Mouse (Mus musculus) CD4-positive, CD25-positive, alpha-beta regulatory T cell, adult 4 months (primary cell): ENCODE measurements around the gene Frmd4a. TPM values are rescaled to one million over a fixed set of nuclear protein-coding genes. Genes with fewer than 3 reads are reported as not detected.

Source experiments
- ATAC-seq: one replicate; pipeline ENCODE4 v1.8.0; 2017
- polyA plus RNA-seq, 2 experiments: library from polyadenylated mRNA; unstranded; fragments of 100-300 nt; shearing (Covaris generic); gene quantifications; one replicate each; pipeline ENCODE4 v1.2.1; 2017

The Frmd4a gene
- polyA plus RNA-seq, 2 experiments from 2014 or later: 1.2 TPM

GRCm38 (mm10) chr2:4401597-4402581, 384.4 kb downstream of the Frmd4a start:
- no peak for ATAC-seq

DNA sequence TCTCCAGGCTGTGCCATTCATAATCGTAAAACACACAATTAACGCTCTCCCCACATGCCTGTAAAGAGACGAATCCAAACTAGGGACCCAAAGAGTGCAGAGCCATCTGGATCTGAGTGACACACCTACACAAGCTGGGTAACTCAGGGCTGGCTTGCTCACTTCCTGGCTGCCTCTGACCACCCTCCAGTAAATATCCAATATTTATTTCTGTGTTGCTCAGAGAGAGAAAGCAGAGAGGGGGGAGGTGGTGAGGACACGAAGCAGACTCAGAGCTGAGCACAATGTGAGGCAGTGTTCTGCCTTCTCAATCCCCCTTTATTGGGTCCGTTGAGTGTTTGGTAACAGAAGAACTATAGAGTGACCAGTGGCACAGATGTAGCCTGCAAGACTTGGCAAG, 389.5 kb downstream of the Frmd4a start:
- ATAC-seq: no peak

DNA sequence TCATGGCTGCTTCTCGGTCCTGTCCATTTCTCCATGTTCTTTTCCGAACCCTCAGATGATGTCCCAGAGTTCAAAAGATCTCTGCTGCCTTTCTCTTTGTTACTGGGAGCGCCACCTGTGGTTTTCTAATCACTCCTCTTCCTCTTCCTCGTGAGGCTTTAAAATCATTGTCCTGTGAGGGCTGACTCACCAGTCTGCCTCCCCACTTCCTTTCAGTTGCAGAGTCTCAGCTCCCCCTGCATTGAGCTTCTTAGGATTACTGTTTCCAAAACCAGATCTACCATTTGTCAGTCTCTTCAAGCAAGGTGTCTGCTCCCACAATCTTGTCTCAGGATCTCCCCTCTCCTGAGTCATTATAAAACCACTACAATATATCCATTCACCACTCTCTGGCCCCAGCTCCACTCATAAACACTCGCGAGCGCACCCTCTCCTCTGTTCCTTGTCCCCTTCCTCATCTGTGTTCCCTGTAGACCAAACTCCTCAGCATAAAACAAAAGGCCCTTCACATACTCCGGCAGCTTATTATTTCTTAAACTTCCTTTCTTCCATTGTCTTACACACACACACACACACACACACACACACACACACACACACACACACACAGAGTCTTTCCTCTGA, 392.4 kb downstream of the Frmd4a start:
- no peak for ATAC-seq

GRCm38 (mm10) chr2:4412870-4413595, 395.5 kb downstream of the Frmd4a start:
- no peak for ATAC-seq

DNA sequence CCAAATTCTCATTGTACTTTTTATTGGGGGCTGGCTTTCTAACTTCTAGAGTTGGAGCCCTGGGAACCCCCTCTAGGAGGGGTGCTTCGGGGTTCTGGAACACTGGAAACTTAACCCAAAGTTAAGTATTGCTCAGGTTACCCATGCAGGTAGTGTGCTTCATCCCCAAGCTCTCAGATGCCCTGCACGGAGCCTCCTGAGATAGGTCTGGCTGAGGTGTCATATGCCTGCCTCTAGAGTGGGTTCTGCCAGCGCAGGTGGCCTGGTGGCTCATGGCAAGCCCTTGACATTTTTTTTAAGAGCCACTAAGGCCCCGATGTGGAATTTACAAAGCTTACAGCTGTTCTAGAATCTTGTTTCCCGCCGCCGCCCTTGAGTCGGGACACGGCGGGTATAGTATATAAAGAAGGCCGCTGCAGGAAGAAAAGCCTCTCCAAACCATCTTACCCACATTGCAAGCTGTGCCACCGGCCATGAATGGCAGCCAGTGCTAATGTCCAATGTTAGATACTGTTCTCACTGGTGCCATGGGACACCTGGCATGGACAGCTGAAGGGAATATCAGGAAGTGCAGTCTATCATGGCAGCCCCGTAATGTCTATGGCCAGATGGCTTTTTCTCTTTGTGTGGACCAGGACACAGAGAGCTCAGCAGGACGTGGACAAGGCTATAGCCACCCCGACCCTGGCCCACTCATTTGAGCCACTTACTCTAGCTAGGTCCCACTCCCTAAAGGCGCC, 396.2 kb downstream of the Frmd4a start:
- ATAC-seq: no peak

DNA sequence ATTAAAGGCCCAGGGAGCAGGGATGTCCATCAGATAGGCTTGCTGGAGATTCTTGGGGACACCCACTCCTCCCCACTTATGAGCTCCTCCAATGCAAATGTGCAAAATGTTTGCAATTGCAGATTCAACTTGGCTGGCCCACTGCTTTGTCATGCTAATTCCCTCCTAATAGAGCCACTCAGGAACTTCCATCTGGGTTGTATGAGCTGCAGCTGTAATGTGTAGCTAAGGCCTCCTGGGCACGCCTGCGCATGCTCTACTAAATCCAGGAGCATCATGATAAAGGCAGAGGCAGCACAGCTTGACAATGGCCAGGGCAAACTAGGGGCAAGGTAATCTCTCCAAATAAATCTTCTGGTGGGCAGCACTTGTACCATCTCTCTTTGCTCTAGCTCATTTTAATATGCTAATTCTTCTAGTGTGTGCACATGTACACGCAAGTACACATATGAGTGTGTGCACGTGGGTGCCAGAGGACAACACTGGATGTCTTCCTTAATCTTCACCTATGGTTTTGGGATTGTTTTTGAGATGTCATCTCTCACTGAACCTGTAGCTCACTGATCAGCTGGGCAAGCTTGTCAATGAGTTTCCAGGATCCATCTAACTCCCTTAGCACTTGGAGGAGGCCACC, 403.3 kb downstream of the Frmd4a start:
- ATAC-seq: no peak

DNA sequence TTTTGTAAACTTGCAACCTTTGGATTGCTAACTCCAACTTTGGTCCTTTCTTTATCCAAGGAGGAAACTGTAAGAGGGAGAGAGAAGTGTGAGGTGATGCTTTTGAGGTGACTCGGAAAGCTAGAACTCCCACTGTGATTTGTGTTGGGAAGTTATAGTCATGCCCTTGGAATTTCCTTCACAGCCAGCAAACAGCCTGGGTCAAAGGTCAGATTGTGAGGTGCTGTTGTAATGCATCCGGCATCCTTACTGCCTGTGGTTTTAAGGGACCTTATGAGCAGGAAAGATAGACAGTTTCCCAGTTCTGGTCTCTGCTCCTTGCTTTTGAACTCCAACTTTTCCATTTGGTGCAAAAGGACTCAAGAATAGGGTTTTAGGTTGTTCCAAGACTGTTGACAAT, 404.2 kb downstream of the Frmd4a start:
- ATAC-seq: no peak

DNA sequence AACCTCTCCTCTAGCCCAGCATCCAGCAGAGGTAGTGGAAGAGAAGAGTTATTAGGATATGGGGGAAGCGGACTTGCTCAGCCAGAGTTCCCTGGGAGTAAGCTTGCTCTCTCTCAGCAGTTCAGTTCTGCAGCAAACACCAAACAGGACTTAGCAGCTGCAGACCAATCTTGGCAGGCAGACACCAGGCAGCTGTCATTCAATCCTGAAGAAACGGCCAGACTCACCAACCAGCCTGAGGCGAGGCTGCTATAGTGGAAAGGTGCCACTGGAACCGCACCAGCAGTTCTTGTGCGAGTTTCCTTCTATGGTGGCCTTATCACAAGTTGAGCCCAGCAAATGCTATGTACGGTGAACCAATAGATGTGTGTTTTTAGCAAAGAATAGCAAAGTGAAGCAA, 406.4 kb downstream of the Frmd4a start:
- ATAC-seq: no peak

DNA sequence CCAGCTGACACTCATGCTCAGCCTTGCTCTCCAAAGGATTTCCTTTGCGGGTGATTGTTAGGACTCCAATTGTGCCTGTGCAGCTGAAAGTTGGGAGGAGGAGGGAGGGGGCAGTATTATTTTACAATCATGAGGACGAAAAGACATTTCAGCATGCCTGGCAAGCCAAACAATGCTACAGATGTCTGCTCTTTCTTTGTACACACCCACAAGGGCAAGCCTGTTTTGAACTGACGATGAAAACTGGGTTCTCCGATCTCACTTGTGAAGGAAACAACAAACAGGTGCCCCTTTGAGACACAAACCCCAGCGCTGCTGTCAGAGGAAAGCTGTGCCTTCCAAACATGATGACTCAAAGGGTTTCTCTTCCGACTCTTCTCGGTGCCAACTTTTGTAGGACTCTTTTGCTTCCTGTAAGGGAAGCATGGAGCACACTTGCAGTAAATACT, 410.9 kb downstream of the Frmd4a start:
- ATAC-seq: no peak

GRCm38 (mm10) chr2:4433119-4433518, 415.6 kb downstream of the Frmd4a start:
- no peak for ATAC-seq

DNA sequence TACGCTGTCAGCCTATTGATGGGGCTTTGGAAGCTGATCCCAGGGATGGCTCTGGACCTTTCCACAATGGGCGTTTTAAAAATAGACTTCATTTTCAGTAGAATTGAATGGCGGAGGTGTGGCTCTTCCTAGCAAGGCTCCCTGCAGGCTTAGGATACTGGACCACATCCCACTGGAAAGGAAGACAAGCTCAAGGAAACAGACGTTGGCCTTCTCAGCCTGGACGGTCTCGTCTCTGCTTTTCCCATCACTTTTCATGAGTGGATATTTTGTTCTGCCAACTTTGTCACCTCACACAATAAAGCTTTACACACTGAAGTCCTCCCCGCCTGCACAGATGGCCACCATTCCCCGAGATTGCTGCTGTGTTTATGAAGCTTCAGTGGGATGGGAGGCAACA, 417.5 kb downstream of the Frmd4a start:
- no peak for ATAC-seq

DNA sequence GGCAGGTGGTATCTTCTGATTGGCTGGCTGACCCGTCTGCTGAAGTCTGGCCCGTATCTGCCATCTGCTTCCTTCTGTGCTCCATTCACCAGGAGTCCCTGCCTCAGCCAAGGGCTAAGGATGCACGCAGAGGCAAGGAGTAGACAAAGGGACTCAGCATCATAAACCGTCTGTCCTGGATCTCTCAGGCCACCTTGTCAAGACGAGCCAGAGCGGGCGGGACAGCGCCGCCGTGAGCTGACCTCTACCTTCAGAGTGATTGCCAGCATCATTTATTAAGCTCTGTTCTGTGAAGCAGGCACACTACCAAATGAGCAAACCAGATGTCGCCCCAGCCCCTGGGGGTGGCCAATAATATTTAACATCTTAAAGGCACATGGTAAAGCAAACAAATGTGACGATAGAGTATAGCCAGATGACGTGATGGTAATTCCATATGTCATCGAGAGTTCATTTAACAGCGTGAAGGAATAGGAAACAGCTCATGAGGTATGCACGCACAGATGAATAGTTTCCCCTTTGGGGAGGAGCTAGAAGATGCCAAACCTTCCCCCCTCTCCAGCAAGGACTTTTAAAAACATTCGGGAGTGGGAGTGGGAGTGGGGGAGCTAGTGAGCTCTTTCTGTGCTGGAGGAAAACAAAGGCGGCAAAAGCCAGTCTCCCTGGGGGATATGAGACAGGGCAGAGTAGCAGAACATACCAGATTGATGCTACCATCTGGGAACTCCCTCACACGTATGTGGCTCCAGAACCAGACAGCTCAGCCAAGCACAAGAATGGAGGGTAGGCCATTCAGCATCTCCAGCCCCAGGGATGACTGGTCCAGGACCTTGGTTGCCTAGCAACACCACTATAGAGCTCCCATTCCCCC, 419.1 kb downstream of the Frmd4a start:
- no peak for ATAC-seq

DNA sequence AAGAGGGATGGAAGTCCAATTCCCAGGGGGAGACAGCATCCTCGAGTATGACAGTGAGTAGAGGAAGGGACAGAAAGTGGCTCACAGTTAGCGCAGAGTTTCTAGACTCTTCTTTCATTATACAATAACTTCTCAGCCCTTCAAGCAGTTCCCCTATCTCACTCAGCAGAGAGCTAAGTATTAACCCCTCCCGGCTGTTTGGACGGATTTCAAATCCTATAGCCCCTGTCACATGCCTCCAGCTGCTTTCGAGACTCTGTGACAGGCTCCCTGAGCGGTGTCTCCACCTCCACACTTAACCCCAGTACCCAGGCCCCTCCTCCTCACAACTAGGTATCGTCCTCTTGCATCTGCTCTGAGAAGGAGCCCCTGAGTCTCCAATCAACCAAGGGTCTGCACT, 421.2 kb downstream of the Frmd4a start:
- ATAC-seq: no peak

DNA sequence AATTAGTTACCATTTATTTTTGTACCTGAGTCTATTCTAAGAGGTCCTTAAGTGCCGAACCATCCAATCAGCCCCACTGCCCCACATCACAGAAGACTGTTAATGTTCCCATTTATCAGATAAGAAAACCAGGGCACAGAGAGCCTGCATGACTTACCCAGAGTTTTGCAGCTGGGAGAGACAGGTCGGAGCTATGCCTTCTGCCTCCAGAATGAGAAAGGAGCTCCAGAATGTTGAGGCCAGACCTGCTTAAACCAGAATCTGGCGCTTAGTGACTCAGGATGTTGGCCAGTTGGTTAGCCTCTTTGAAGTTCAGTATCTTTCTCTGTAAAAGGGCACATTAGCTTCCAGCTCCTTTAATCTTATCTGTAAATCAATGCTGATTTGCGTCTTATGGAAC, 422.4 kb downstream of the Frmd4a start:
- no peak for ATAC-seq

- no peak for ATAC-seq
Observed at GRCm38 (mm10) chr2:4441840-4442239, 424.3 kb downstream of the Frmd4a start.

GRCm38 (mm10) chr2:4444740-4445139, 427.2 kb downstream of the Frmd4a start:
- ATAC-seq: no peak

DNA sequence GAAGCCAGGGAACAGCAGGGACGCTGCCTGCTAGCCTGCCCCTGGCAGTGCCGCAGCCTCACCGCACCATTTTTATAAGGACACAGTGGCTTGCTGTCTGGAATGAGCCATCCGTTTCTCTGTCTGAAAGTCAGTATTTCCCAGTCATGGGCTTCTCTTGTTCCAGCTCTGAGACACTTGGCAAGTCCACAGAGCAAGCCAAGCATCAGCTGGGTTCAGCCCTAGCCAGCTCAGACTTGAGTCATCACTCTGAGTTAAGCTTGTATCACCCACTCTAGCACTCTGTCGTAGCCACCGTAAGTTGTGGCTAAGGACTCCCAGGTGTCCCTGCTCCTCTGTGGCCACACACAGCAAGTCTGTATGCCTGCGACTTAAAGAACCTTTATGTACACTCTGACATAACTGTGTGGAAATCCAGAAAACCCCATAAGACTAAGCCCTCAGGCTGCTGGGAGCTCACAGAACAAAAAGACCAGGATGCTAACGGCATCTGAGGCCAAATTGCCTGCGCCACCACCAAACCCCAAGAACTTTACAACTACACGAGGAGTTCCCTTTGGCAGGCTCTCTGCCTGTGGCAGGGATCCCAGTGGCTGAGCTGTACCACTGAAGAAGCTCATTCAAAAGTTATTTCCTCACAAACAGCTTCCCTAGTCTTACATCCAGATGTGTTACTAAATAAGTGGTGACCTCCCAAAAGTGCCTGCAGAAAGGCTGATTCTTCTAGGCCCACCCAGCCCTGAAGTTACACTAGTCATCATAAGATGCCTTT, 428.3 kb downstream of the Frmd4a start:
- no peak for ATAC-seq

DNA sequence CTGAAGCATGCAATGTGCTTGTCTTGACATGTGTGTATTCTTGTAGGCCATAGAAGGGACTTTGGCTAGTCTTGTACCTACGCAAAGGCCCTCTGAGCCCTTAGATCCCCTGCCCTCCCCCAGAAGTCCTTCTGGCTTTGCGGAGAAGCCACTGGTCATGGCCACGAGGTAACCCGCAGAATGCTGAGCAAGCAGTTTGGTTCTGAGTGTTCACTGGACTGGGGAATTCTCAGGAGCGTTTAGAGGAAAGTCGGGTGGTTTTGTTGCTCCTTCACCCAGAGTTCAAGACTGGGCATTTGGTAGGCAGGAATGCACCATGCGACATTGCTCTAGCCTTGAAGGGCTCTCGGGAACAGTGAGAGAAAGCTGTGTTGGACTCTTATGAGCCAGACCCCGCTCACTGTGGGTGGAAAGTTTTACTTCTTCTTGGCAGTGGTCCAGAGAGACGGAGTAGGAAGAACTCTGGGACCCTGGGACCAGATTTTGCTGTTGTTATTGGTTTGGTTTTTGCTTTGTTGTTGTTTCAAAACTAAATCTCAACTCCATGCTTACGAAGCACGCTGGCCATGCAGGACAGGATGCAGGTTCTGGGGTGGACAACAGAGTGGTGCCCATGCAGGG, 432.5 kb downstream of the Frmd4a start:
- no peak for ATAC-seq

- no peak for ATAC-seq
Observed at GRCm38 (mm10) chr2:4452590-4453400, 435.3 kb downstream of the Frmd4a start.
